Mouse (Mus musculus) telencephalon, adult 2 months (tissue): ENCODE measurements at regions not wholly inside any gene's neighbourhood (a gene's known extent, or its start where the extent isn't known, plus 50 kb on each side); places are given as distances from the start of the nearest gene placed in this dataset.

ENCODE experiments used
- DNase-seq: peaks from one replicate; pipeline ENCODE4 v3.0.0-alpha.2; 2011; ENCODE audit warnings: low read depth, low spot score

DNA sequence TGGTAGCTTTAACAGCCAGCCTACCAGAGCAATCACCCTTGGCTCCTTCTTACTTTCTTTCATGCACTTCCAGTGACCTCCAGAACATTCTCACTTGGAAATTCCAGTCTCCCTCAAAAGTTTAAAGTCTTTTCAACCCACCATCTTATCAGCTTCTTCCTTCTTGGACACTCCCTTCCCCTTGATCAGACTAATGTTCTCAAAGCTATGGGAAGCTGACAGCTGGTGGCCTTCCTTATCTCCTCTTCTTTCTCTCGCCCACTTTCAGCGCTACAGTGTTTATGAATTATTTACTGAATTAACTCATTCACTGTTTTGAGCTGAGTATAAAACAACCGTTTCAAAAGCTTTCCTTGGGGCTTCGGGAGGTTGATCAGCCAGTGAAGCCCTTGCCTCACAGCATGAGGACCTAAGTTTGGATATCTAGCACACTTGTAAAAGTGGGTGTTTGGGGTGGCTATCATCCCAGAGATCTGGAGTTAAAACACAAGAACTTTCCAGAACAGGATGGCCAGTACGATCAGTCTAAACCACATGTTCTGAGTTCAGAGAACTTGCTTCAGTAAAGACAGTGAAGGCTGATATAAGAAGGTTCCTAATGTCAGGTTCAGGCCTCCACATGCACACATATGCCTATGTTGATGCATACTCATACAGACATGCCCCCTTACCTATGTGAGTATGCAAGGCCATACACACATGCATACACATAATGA is 59.7 kb upstream of the Ikzf2 start:
- DNase-seq: no peak

DNA sequence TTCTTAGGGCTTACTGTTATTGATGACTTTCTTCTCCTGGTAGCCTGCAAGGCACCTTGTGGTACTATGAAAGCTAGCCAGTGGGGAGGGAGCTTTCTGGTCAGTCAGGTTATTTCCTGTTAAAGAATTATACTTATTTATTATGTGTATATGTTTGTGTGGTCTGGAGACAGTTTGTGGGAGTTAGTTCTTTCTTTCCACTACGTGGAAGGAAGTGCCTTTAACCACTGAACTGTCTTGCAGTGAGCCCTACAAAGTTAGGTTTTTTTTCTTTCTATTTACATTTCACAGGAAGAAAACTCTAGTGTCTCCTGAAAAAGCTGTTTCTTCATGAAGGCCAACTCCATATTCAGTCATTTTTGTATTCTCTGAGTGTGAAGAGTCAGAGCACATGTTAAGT is 65.7 kb upstream of the Ikzf2 start:
- no peak for DNase-seq

GRCm38 (mm10) chr1:69757702-69758101 is 69.1 kb upstream of the Spag16 start:
- no peak for DNase-seq

GRCm38 (mm10) chr1:69759544-69759943 is 67.2 kb upstream of the Spag16 start:
- peak; percentile 24 for DNase-seq

- DNase-seq: no peak
Measured at GRCm38 (mm10) chr1:69768714-69769113, 58.1 kb upstream of the Spag16 start.

DNA sequence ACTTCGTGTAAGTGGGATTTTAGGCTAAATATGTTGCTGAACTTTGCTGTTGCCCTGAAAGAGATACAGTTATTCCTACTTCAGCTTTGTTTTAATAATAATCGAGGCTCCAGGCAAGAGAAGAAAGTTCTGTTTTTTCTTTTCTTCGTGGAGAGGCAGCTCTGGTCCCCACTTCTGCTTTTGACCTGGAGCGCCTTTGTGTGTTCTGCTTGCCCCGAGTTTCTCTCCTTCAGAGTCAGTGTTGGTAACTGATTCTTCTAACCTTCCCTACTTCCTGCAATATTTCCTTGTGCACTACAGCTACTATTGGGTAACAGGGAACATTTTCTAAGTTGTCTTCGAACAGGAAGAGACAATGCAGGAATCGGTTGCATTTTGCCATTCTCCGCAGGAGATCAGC is 56.6 kb upstream of the Spag16 start:
- DNase-seq: no peak

DNA sequence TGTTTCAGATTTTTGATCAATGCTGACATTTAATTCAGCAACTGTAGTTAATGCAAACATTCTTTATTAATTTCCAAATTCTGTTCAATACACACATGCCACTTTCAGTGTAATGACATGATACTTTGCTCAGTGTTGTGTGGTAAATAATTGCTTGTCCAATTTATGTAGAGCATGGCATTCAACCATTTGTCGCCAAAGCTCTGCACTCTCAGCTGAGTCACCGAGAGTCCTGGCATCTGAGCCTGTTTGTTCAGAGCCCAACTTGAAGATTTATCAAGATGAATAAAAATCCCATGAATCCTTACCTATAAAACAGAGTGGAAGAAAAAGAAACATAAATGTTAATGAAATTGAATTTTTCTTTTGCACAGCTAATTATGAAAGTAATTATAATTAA is 55.3 kb upstream of the Spag16 start:
- DNase-seq: no peak

DNA sequence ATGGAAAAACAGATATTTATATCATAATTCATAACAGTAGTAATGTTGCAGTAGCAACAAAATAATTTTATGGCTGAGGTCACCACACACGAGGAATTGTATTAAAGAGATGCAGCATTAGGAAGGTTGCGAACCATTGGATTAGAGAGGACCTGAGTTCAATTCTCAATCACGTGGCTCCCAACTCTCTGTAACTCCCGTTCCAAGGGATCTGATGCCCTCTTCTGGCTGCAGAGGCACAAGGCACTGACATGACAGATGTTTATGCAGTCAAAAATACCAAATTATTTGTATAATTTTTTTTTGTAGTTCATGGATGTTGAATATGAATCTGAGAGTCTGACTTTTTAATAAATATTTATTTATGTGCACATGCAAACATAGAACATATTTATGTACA is 51.2 kb upstream of the Spag16 start:
- no peak for DNase-seq
